Mouse (Mus musculus) adipocyte (in vitro differentiated cells): Measurements from ENCODE around the gene Tm4sf5.
"Not testable (repeated sequence)": the region's sequence is repeated elsewhere in the genome, so short reads cannot be mapped to it uniquely, and the experiment has no call there.

Source experiments
- DNase-seq: peaks from one replicate; pipeline ENCODE4 v3.0.0-alpha.2; 2016; ENCODE audit warnings: low spot score

Gene Tm4sf5

DNA sequence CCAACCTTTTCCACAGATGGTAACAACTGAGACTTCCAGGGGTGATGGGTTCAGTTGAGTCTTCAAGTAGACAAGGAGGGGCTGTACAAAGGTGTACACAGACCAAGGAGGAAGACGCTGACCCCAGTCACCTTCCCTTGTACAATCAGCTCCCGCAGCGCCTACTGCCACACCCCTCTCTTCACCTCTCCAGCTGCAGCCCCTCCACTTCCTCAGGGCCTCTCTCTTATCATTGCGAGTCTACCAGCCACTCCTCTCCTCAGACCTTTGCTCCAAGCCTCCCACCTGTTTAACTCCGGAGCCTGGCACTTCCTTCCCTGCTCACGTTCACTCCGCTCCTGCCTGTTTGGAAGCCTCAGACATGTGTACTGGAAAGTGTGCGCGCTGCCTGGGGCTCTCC lies at the start of gene Tm4sf5:
TSS of gene Tm4sf5 (plus strand) at position 275 of the 400 bp plus-strand sequence.
- no peak for DNase-seq

DNA sequence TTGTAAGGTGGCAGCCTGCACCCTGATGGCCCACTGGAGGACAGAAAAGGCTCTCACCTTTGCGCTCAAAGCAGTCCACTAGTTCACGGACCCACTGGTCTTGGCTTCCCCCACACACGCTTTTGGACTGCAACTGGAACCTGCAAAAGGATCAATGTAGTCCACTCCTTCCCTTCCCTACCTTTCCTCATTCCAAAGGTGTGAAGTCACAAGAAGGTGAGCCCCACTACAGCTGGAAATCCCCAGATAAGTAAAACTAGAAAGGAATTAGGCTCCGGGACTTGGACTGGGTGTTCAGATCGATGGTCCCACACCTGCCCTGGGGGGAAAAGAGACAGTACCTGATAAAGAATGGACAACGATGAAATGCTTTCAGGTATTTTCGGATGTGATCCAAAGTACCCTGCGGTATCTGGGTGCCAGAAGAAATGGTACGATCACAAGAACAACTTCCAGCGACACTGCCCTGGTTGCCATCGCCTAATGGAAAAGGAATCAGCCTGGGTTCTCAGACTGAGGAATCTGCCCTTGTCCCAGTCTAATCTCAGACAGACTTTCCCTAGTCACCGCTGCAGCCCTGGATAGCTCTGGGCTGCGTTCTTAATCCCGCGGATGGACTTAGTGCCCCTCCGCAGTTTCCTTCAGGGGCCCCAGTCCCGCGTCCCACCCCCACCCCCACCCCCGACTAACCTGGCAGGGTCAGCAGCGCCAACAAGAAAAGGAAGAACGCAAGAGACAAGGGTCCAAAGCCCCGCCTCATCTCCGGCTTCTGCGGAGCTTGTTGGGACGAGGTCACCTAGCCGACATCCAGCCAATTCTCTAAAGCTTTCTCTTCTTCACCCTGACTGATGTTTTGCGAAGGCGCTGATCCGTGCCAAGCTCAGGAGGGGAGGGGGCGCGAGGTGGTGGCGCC lies 46.1 kb upstream of the Tm4sf5 start, which contains the start of gene Zmynd15:
TSS of gene Zmynd15 (plus strand) at position 746 of the 913 bp plus-strand sequence.
- no peak for DNase-seq

- no peak for DNase-seq
Observed at GRCm38 (mm10) chr11:70459601-70460101, 45.4 kb upstream of the Tm4sf5 start, which contains the start of gene Cxcl16. Gene Cxcl16, minus strand, starts transcription at chr11:70459984.

DNA sequence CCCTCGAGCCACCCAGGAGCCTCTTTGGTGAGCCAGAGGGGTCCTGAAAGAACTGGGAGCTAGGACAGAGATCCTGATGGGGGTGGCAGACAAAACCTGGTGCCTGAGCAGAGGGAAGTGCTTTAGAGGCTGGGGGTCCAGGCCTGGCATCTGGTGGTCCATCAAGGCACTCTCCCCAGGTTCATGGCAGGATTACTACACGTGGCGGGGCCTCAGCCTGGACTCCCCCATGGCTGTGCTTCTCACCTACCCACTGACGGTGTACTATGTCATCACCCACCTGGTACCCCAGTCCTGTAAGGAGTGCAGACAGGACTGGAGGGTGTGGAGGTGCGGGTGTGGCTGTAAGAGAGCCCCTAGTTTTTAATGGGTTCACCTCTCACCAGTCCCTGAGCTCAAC lies 41.1 kb upstream of the Tm4sf5 start:
- DNase-seq: no peak

DNA sequence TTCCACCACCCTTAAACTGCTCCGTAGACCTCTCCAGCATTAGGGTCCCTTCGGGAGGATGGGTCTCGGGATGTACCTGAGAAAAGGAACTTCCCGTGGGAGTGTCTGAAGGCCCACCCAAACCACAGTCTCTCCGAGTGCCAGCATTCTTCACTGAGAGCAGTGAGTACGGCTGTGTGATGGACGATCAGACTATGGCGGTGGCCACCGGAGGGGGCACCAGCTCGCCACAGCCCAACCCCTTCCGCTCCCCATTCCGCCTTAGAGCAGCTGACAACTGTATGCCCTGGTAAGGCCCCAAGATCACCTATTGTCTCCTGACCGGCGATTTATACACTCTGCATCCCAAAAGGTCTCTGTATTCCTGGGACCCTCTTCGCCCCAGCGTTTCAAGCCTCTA lies 39.8 kb upstream of the Tm4sf5 start:
- DNase-seq: no peak

DNA sequence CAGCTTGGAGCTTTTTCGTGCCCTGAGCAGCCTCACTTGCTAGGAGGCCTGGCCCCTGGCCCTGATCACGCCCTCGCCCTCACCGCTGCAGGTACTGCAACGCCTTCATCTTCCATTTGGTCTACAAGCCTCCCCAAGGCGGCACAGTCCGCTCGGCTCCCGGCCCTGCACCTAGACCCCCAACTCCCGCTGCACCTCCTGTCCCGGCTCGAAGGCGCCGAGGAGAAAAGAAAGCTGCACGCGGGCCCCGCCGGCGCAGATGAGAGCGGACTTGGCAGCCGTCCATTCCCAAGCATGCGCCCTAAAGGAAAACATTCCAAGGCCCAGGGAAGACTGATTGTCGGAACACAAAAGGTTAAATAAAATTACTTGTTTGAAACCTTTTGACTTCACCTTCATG lies 39.2 kb upstream of the Tm4sf5 start:
- DNase-seq: no peak

- peak; percentile 27 for DNase-seq
Observed at GRCm38 (mm10) chr11:70467902-70468619, 37.0 kb upstream of the Tm4sf5 start.

- DNase-seq: no peak
Observed at GRCm38 (mm10) chr11:70469764-70470163, 35.3 kb upstream of the Tm4sf5 start.

DNA sequence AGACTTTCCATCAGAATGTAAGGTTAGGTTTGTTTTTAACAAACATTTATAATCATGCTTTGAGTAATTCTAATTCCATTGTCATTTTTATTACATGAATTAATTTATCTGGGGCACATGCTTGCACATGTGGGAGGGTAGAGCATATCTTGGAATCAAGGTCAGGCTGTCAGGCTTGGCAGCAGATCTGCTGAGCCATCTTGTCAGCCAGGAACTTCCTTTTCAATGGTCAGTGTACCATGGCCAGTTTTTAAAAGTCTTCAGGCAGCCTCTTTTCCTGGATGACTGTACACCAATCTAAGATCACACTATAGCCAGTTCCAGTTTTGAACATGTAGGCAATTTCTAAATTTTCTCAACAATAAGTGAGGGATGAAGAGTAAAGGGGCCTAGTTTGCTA lies 32.3 kb upstream of the Tm4sf5 start:
- no peak for DNase-seq

GRCm38 (mm10) chr11:70473291-70473690 lies 31.8 kb upstream of the Tm4sf5 start:
- not testable (repeated sequence) for DNase-seq

DNA sequence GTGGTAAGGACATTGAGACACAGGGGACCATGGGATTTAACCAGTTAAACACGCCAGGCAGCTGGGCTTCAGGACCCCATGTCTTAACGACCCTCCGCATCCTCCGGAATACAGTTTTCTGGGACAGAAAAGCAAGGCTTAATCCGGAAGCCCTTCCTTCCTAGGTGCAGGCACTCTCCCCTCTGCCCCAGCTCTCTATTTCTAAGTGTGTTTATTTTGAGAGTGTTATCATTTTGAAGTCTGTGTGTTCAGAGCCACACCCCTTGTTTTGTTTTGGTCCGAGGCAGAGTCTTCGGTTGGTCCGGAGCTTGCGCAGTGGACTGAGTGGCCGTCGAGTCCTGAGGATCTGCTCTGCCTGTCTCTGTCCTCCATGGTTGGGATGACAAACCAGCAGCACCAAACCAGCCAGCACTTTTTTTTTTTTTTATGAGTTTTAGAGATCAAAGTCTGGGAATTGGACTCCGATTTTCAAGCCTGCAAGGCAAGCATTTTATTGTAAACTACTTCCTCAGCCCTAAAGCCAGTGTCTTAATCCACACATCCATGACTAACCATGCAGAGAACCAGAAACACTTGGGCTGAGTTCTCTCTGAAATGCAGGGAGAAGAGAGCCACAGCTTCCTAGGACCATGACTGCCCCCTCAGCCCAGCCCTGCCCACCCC lies 30.0 kb upstream of the Tm4sf5 start:
- DNase-seq: no peak

DNA sequence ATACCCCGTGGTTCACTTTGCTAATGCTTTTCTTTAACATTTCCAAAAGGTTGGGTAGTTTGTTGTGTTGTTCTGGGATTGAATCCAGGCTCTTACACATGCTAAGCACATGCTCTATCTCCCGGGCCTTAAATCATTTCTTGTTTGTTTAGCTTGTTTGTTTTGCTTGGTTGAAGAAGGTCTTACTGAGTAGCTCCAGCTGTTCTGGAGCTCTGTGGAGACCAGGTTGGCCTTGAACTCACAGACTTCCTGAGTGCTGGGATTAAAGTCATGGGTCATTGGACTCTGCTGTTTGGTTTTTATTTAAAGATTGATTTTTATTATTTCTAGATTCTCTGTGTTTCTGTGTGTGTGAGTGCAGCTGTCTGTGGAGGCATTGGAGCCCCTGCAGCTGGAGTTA lies 19.5 kb upstream of the Tm4sf5 start:
- peak; percentile 54 for DNase-seq

DNA sequence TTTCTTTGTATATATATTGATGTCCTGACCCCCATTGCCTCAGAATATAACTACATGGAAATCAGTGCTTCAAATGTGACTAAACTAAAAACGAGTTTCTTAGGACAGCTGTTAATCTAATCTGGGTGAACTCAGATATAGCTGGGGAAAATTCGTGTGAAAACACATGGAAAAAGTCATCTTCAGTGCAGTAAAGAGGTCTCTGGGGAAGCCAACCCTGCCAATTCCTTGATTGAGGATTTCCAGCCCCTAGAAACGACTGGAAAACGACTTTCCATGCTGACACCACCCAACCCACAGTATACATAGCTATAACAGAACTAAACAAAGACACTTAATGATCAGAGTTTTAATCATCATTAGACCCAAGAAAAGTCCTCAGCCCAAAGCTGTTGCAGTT lies 17.2 kb upstream of the Tm4sf5 start:
- DNase-seq: no peak

- no peak for DNase-seq
Observed at GRCm38 (mm10) chr11:70489138-70489537, 15.9 kb upstream of the Tm4sf5 start.

DNA sequence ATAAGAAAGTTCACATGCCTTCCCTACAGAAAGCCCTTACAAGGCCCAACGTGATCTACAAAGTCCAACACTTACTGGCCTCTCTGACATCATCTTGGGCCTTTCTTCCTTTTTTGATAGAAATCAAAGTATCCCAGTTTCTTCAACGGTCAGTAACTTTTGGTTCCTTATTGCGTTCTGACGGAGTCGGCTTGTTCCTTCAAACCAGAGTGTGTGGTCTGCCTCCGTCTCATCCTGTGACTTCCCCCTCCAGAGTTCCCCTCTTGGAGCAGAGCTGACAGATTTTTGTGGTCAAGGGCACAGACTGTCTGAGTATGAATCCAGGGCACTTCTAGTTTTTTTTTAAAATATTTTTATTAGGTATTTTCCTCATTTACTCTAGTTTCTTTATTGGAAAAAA lies 15.4 kb upstream of the Tm4sf5 start:
- no peak for DNase-seq

GRCm38 (mm10) chr11:70499566-70500475 lies 5.2 kb upstream of the Tm4sf5 start:
- peak; percentile 65 for DNase-seq

DNA sequence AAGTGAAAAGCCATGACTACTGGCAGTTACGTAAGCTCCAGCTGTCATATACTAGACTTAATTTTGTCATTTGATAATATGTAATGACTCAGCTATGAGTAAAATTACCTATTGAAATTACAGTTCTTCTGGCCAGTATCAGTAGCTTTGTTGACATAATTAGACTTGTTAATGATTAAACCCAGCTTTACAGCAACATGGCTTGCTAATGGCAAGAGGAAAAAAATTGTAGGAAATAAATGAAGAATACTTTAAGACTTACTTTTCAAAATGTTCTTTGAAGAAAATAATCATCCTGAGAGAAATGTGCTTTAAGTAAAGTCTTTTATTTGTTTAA lies 4.6 kb upstream of the Tm4sf5 start:
- no peak for DNase-seq

GRCm38 (mm10) chr11:70502018-70502417 lies 3.0 kb upstream of the Tm4sf5 start:
- no peak for DNase-seq

DNA sequence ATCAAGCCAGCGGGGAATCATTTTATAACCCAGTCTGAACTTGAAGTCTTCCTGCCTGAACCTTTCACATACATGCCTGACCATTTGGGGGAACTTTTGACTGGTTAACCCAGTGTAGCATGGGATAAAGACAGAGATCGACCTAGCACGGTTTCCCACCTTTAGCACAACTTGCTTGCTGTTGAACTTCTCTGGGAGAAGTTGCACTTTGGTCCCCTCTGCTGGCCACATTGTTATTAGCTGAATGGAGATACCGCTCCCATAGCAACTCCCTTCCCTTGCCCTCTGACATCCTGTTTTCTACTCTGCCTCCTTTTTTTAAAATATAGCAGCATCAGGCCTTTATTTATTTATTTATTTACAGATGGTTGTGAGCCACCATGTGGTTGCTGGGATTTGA lies 1.3 kb downstream of the Tm4sf5 start:
- peak; percentile 82 for DNase-seq

GRCm38 (mm10) chr11:70506962-70507515 lies 2.0 kb downstream of the Tm4sf5 start:
- DNase-seq: no peak
